In the genomic region with DNA sequence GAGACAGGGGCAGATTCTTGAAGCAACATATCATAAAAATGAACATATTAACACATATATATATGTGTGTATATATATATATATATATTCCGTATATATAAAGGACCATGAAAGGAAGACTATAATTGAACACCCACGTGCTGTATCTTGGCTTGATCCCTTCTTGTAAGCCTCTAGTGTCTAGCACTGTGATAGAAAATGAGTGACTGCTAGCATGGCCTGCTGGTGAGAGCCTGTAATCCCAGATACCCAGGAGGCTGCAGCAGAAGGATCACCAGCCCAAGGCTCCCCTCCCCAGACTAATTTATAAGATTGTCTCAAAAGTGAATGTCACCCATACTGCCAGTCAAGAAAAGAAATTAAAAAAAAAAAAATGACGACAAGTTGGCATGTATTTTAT, we compare ENCODE assay signal across 27 mouse cellular contexts.
"Had no signal": no experiment of that assay in that cellular context is flagged by ENCODE, and none has a peak within 500 bp of the region (broad histone marks: within the 10 kb centered on the region; RNA-seq: fewer than 3 reads in every experiment).

No protein-coding gene starts in this region.

- H3K4me1 ChIP-seq: embryonic facial prominence, embryonic 10.5 days; embryonic facial prominence, embryonic 12.5 days; embryonic facial prominence, embryonic 13.5 days; embryonic facial prominence, embryonic 15.5 days; forebrain, embryonic 10.5 days; forebrain, embryonic 12.5 days; forebrain, embryonic 13.5 days; forebrain, embryonic 15.5 days had no signal

- H3K4me3 ChIP-seq: embryonic facial prominence, embryonic 10.5 days; embryonic facial prominence, embryonic 12.5 days; embryonic facial prominence, embryonic 13.5 days; embryonic facial prominence, embryonic 15.5 days; erythroblast, embryonic 14.5 days; forebrain, embryonic 10.5 days; forebrain, embryonic 12.5 days; forebrain, embryonic 13.5 days; forebrain, embryonic 15.5 days; gastrocnemius, adult 2 months; heart, adult 2 months; heart, embryonic 10.5 days had no signal

- H3K27me3 ChIP-seq: embryonic facial prominence, embryonic 12.5 days; embryonic facial prominence, embryonic 13.5 days; embryonic facial prominence, embryonic 15.5 days; forebrain, embryonic 12.5 days; forebrain, embryonic 13.5 days; forebrain, embryonic 15.5 days had no signal

- H3K36me3 ChIP-seq: embryonic facial prominence, embryonic 10.5 days; embryonic facial prominence, embryonic 12.5 days; embryonic facial prominence, embryonic 13.5 days; embryonic facial prominence, embryonic 15.5 days; forebrain, embryonic 10.5 days; forebrain, embryonic 12.5 days; forebrain, embryonic 15.5 days; heart, embryonic 10.5 days had no signal

- H3K4me2 ChIP-seq: embryonic facial prominence, embryonic 12.5 days; embryonic facial prominence, embryonic 13.5 days; embryonic facial prominence, embryonic 15.5 days; forebrain, embryonic 12.5 days; forebrain, embryonic 13.5 days; forebrain, embryonic 15.5 days had no signal

- DNase-seq: cerebellum, adult 2 months; cerebellum, adult 8-10 months; cerebellum, adult 9-10 months; cerebellum, adult 9-11 months; cerebellum, postnatal 10 days; cerebellum, postnatal 14 days; cerebellum, postnatal 25 days; cerebellum, postnatal 36 days; embryo, embryonic 11 days; gastrocnemius, adult 2 months; gastrocnemius, postnatal 10 days; gastrocnemius, postnatal 14 days; gastrocnemius, postnatal 25 days; gastrocnemius, postnatal 36 days; heart, adult 18-20 months; heart, adult 2 months had no signal

- ATAC-seq: forebrain, embryonic 13.5 days; forebrain, embryonic 15.5 days; forebrain, embryonic 16.5 days had no signal

- H3K9me3 ChIP-seq: embryonic facial prominence, embryonic 10.5 days; embryonic facial prominence, embryonic 12.5 days; embryonic facial prominence, embryonic 13.5 days; embryonic facial prominence, embryonic 15.5 days; forebrain, embryonic 10.5 days; forebrain, embryonic 12.5 days; forebrain, embryonic 13.5 days; forebrain, embryonic 15.5 days; heart, embryonic 10.5 days had no signal

- H3K27ac ChIP-seq: embryonic facial prominence, embryonic 10.5 days; embryonic facial prominence, embryonic 12.5 days; embryonic facial prominence, embryonic 13.5 days; embryonic facial prominence, embryonic 15.5 days; forebrain, embryonic 10.5 days; forebrain, embryonic 12.5 days; forebrain, embryonic 13.5 days; forebrain, embryonic 15.5 days; gastrocnemius, adult 2 months; heart, adult 2 months; heart, embryonic 10.5 days had no signal

- H3K9ac ChIP-seq: embryonic facial prominence, embryonic 12.5 days; embryonic facial prominence, embryonic 13.5 days; embryonic facial prominence, embryonic 15.5 days; forebrain, embryonic 12.5 days; forebrain, embryonic 13.5 days; forebrain, embryonic 15.5 days had no signal
